Mouse (Mus musculus): ENCODE results near the gene Tubgcp2. TPM values are rescaled to one million over a fixed set of nuclear protein-coding genes. Genes with fewer than 3 reads are reported as not detected.

Tubgcp2 gene
- polyA plus RNA-seq, 2 experiments, result 19.3 to 21.6 TPM

- H3K4me3 ChIP-seq (ENCODE audit: insufficient read depth in 1 of 2, low read depth in 2 of 2, low read length in 2 of 2), result no peak overlapping the region
- 14% methylated on average over 11 of the region's 11 CpGs for WGBS (ENCODE audit: insufficient replicate concordance)
- ATAC-seq (ENCODE audit: insufficient read depth) (no peak), DNase-seq (ENCODE audit: low read depth in 3 of 3, low spot score in 3 of 3) (no peak)
- no peaks in the 10 kb centered on the region for H3K9me3 ChIP-seq (ENCODE audit: control insufficient read depth, low read length)
- H3K27ac ChIP-seq, result no peak overlapping the region
- no peaks in the 10 kb centered on the region for H3K4me1 ChIP-seq (replicated peaks; ENCODE audit: control insufficient read depth in 2 of 2, insufficient read depth in 2 of 2, low read length in 1 of 2)
- H3K27me3 ChIP-seq (ENCODE audit: control insufficient read depth, insufficient read depth, low read length), result peaks cover 56% of the 10 kb centered on the region
- H3K4me2 ChIP-seq (ENCODE audit: low read depth), result no peak overlapping the region
- no peaks in the 10 kb centered on the region for H3K36me3 ChIP-seq (replicated peaks; ENCODE audit: control insufficient read depth, insufficient read depth, low read depth)
- peak; percentile 33; the same call in 1 of the 2 replicates for TF ChIP-seq CTCF (IDR thresholded peaks at IDR 0.05; ENCODE audit: low read depth)
- no peak for TF ChIP-seq EP300 (IDR thresholded peaks at IDR 0.05; ENCODE audit: low read depth)
- H3K9ac ChIP-seq (replicated peaks), result no peak overlapping the region
These were observed 25.8 kb upstream of the Tubgcp2 start for GRCm38 (mm10) chr7:140062307-140062706.

- Histone ChIP-seq H3K27ac (no peak overlapping the region), H3K4me3 (ENCODE audit: insufficient read depth in 1 of 2, low read depth in 2 of 2, low read length in 2 of 2) (no peak overlapping the region), H3K9ac (replicated peaks) (no peak overlapping the region), H3K9me3 (ENCODE audit: control insufficient read depth, low read length) (no peaks in the 10 kb centered on the region), H3K27me3 (ENCODE audit: control insufficient read depth, insufficient read depth, low read length) (peaks cover 61% of the 10 kb centered on the region), H3K4me2 (ENCODE audit: low read depth) (no peak overlapping the region), H3K4me1 (replicated peaks; ENCODE audit: control insufficient read depth in 2 of 2, insufficient read depth in 2 of 2, low read length in 1 of 2) (no peaks in the 10 kb centered on the region), H3K36me3 (replicated peaks; ENCODE audit: control insufficient read depth, insufficient read depth, low read depth) (no peaks in the 10 kb centered on the region)
- TF ChIP-seq CTCF (IDR thresholded peaks at IDR 0.05; ENCODE audit: low read depth) (no peak), EP300 (IDR thresholded peaks at IDR 0.05; ENCODE audit: low read depth) (no peak)
- no peak for ATAC-seq (ENCODE audit: insufficient read depth)
- WGBS (ENCODE audit: insufficient replicate concordance), result 6% methylated on average over 6 of the region's 6 CpGs
- DNase-seq (ENCODE audit: low read depth in 3 of 3, low spot score in 3 of 3), result no peak
These were observed 25.3 kb upstream of the Tubgcp2 start for GRCm38 (mm10) chr7:140061832-140062130.

GRCm38 (mm10) chr7:140060936-140061831 lies 24.7 kb upstream of the Tubgcp2 start:
- H3K27ac ChIP-seq, result no peak overlapping the region
- H3K36me3 ChIP-seq (replicated peaks; ENCODE audit: control insufficient read depth, insufficient read depth, low read depth), result no peaks in the 10 kb centered on the region
- 3% methylated on average over 47 of the region's 47 CpGs for WGBS (ENCODE audit: insufficient replicate concordance)
- H3K4me2 ChIP-seq (ENCODE audit: low read depth), result no peak overlapping the region; the same call in 1 of the 2 replicates
- no peak for ATAC-seq (ENCODE audit: insufficient read depth)
- H3K27me3 ChIP-seq (ENCODE audit: control insufficient read depth, insufficient read depth, low read length), result peaks cover 67% of the 10 kb centered on the region
- no peaks in the 10 kb centered on the region for H3K4me1 ChIP-seq (replicated peaks; ENCODE audit: control insufficient read depth in 2 of 2, insufficient read depth in 2 of 2, low read length in 1 of 2)
- H3K9ac ChIP-seq (replicated peaks), result no peak overlapping the region
- DNase-seq (ENCODE audit: low read depth in 3 of 3, low spot score in 3 of 3), result no peak
- H3K9me3 ChIP-seq (ENCODE audit: control insufficient read depth, low read length), result no peaks in the 10 kb centered on the region
- no peak for TF ChIP-seq CTCF (IDR thresholded peaks at IDR 0.05; ENCODE audit: low read depth)
- no peak for TF ChIP-seq EP300 (IDR thresholded peaks at IDR 0.05; ENCODE audit: low read depth)
- H3K4me3 ChIP-seq (ENCODE audit: insufficient read depth in 1 of 2, low read depth in 2 of 2, low read length in 2 of 2), result no peak overlapping the region

- H3K4me1 ChIP-seq (replicated peaks; ENCODE audit: control insufficient read depth in 2 of 2, insufficient read depth in 2 of 2, low read length in 1 of 2), result no peaks in the 10 kb centered on the region
- WGBS (ENCODE audit: insufficient replicate concordance), result 17% methylated on average over 4 of the region's 4 CpGs
- DNase-seq (ENCODE audit: low read depth in 3 of 3, low spot score in 3 of 3) (no peak), ATAC-seq (ENCODE audit: insufficient read depth) (no peak)
- H3K9ac ChIP-seq (replicated peaks), result no peak overlapping the region
- H3K4me2 ChIP-seq (ENCODE audit: low read depth), result no peak overlapping the region
- no peak overlapping the region for H3K27ac ChIP-seq
- no peak for TF ChIP-seq EP300 (IDR thresholded peaks at IDR 0.05; ENCODE audit: low read depth)
- TF ChIP-seq CTCF (IDR thresholded peaks at IDR 0.05; ENCODE audit: low read depth), result no peak
- no peak overlapping the region for H3K4me3 ChIP-seq (ENCODE audit: insufficient read depth in 1 of 2, low read depth in 2 of 2, low read length in 2 of 2)
- H3K36me3 ChIP-seq (replicated peaks; ENCODE audit: control insufficient read depth, insufficient read depth, low read depth), result no peaks in the 10 kb centered on the region
- no peaks in the 10 kb centered on the region for H3K9me3 ChIP-seq (ENCODE audit: control insufficient read depth, low read length)
- peaks cover 69% of the 10 kb centered on the region for H3K27me3 ChIP-seq (ENCODE audit: control insufficient read depth, insufficient read depth, low read length)
These were observed 23.1 kb upstream of the Tubgcp2 start for GRCm38 (mm10) chr7:140059601-140060000.

- 19% methylated on average over 7 of the region's 7 CpGs for WGBS (ENCODE audit: insufficient replicate concordance)
- no peak overlapping the region for H3K4me3 ChIP-seq (ENCODE audit: insufficient read depth in 1 of 2, low read depth in 2 of 2, low read length in 2 of 2)
- no peak for DNase-seq (ENCODE audit: low read depth in 3 of 3, low spot score in 3 of 3)
These were observed 22.1 kb upstream of the Tubgcp2 start for GRCm38 (mm10) chr7:140058528-140058927.

More at GRCm38 (mm10) chr7:140058528-140058927, 22.1 kb upstream of the Tubgcp2 start:
- TF ChIP-seq EP300 (IDR thresholded peaks at IDR 0.05; ENCODE audit: low read depth) (no peak), CTCF (IDR thresholded peaks at IDR 0.05; ENCODE audit: low read depth) (no peak)
- peaks cover 69% of the 10 kb centered on the region for H3K27me3 ChIP-seq (ENCODE audit: control insufficient read depth, insufficient read depth, low read length)
- H3K36me3 ChIP-seq (replicated peaks; ENCODE audit: control insufficient read depth, insufficient read depth, low read depth), result no peaks in the 10 kb centered on the region
- H3K27ac ChIP-seq, result no peak overlapping the region
- no peak overlapping the region for H3K4me2 ChIP-seq (ENCODE audit: low read depth)
- H3K9ac ChIP-seq (replicated peaks), result no peak overlapping the region
- no peaks in the 10 kb centered on the region for H3K4me1 ChIP-seq (replicated peaks; ENCODE audit: control insufficient read depth in 2 of 2, insufficient read depth in 2 of 2, low read length in 1 of 2)
- ATAC-seq (ENCODE audit: insufficient read depth), result no peak
- H3K9me3 ChIP-seq (ENCODE audit: control insufficient read depth, low read length), result no peaks in the 10 kb centered on the region
